Mouse (Mus musculus): ENCODE measurements around the gene Srp54a.
"Not testable (repeated sequence)": the region's sequence is repeated elsewhere in the genome, so short reads cannot be mapped to it uniquely, and the experiment has no call there.

Srp54a gene

GRCm38 (mm10) chr12:55135540-55135939, 55.5 kb downstream of the Srp54a start:
- not testable (repeated sequence) for DNase-seq

- DNase-seq, result not testable (repeated sequence)
These were observed 57.8 kb downstream of the Srp54a start for GRCm38 (mm10) chr12:55137859-55138258.

DNA sequence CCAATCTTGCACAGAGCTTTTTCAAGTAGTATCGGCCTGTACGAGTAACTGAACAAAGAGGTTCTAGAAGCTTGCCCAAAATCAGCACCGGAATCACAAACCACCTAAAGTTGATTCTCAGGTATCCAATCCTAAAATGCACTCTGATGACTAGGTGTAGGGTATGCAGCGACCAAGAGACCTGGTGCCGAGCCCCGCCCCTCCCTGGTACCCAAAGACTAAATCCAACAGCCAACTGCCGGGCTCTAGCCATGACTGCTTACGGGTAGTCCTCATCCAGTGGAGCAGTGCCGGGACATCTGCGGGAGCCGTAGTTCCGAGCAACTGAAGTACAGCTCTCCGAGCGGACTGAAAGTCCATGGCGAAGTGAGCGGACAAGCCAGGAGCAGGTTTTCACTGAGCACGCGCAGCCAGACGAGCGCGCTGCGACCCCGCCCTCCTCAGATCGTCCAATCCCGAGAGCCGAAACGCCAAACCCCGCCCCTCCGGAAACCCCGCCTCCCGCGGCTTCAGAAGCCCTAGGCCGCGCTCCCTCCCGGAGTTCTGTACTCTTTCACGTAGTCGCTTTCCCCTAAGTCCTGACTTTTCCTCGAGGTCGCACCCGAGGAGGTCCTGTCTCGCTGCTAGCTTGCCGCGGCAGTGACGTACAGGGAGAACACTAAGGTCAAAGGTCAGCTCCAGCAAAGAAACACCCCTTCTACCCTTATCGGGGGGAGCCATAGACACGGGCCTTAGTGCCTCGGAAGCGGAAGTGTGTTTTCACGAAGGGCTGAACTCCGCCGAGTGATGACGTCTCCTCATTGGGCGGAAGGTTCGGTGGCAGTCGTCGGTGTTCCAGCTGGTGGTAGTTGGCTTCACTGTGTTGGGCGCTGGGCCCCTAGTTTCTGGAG, 74.7 kb downstream of the Srp54a start, which contains the start of gene Srp54b:
Gene Srp54b (plus strand): TSS at position 546 of the 890 bp plus-strand sequence.
- DNase-seq, result not testable (repeated sequence)

GRCm38 (mm10) chr12:55155449-55155783, 75.4 kb downstream of the Srp54a start:
- DNase-seq, result not testable (repeated sequence)
